Comparison of ENCODE assay signal across 11 mouse cellular contexts in genomic region chr16:4978275-4979051, GRCm38 (mm10). TPM values are rescaled to one million over a fixed set of nuclear protein-coding genes. Genes with fewer than 3 reads are reported as not detected.
A peak's percentile ranks its signal among the peaks of the same experiment; 100 is the strongest.
DNase-seq lines count a peak whose midpoint lies in the region; ATAC-seq and TF ChIP-seq lines count a peak whose summit lies in the region.
"Had no signal": no experiment of that assay in that cellular context is flagged by ENCODE, and none has a peak within 500 bp of the region (broad histone marks: within the 10 kb centered on the region; RNA-seq: fewer than 3 reads in every experiment).

No protein-coding gene starts in this region.

- H3K9me3 ChIP-seq in kidney, embryonic 15.5 days (replicated peaks), result no peaks in the 10 kb centered on the region
- H3K9me3 ChIP-seq: embryonic facial prominence, embryonic 15.5 days had no signal

- H3K9ac ChIP-seq in kidney, embryonic 15.5 days, result no peak overlapping the region
- H3K9ac ChIP-seq: embryonic facial prominence, embryonic 15.5 days had no signal

- no peaks in the 10 kb centered on the region for H3K36me3 ChIP-seq in kidney, adult 2 months (ENCODE audit: control insufficient read depth, insufficient read depth, low read length)
- H3K36me3 ChIP-seq in kidney, embryonic 15.5 days, result no peaks in the 10 kb centered on the region
- H3K36me3 ChIP-seq: embryonic facial prominence, embryonic 15.5 days had no signal

- peak; percentile 50 for DNase-seq in kidney, adult 2 months
- peak; percentile 31 for DNase-seq in c-Kit-positive CD71-positive TER-119-negative erythroid progenitor cells, embryonic 14.5 days (ENCODE audit: low read depth)
- peak; percentile 47 for DNase-seq in kidney, postnatal 10 days
- DNase-seq in lung, postnatal 14 days, result peak; percentile 29
- DNase-seq in spleen, adult 18-20 months, result no peak
- no peak for DNase-seq in cerebellum, adult 11-12 months
- DNase-seq in spleen, postnatal 36 days (ENCODE audit: low spot score in 2 of 2), result no peak

- no peak for TF ChIP-seq CTCF in kidney, adult 2 months (conservative IDR thresholded peaks at IDR 0.05; ENCODE audit: insufficient read depth, insufficient read length, low read depth, low read length)

- no peak overlapping the region for H3K4me3 ChIP-seq in kidney, adult 2 months (ENCODE audit: insufficient read depth, low read depth, low read length)
- no peak overlapping the region for H3K4me3 ChIP-seq in kidney, embryonic 15.5 days (replicated peaks)
- H3K4me3 ChIP-seq: embryonic facial prominence, embryonic 15.5 days had no signal

- TF ChIP-seq POLR2A in kidney, adult 2 months (IDR thresholded peaks at IDR 0.05; ENCODE audit: low read depth, low read length), result no peak

- no peak for ATAC-seq in kidney, embryonic 15.5 days (replicated peaks; ENCODE audit: low FRiP score)

- no peak overlapping the region for H3K27ac ChIP-seq in kidney, adult 2 months (ENCODE audit: insufficient read depth, low read depth, low read length)
- H3K27ac ChIP-seq in kidney, embryonic 15.5 days, result no peak overlapping the region
- H3K27ac ChIP-seq: embryonic facial prominence, embryonic 15.5 days had no signal

- 54% methylated on average over 5 of the region's 5 CpGs for WGBS in kidney, adult 2 months
- 60% methylated on average over 5 of the region's 5 CpGs for WGBS in kidney, embryonic 15.5 days

- H3K4me2 ChIP-seq in kidney, embryonic 15.5 days, result no peak overlapping the region
- H3K4me2 ChIP-seq: embryonic facial prominence, embryonic 15.5 days had no signal

- H3K4me1 ChIP-seq in kidney, adult 2 months (ENCODE audit: control insufficient read depth, insufficient read depth, low read length), result no peaks in the 10 kb centered on the region
- H3K4me1 ChIP-seq in kidney, embryonic 15.5 days, result no peaks in the 10 kb centered on the region
- H3K4me1 ChIP-seq: embryonic facial prominence, embryonic 15.5 days had no signal

- H3K27me3 ChIP-seq in kidney, adult 2 months (replicated peaks; ENCODE audit: control insufficient read depth, insufficient read depth, low read length), result no peaks in the 10 kb centered on the region
- no peaks in the 10 kb centered on the region for H3K27me3 ChIP-seq in kidney, embryonic 15.5 days
- H3K27me3 ChIP-seq: embryonic facial prominence, embryonic 15.5 days had no signal

RNA-seq across cellular contexts. Expression of gene Anks3, which starts 14.5 kb away (rescaled TPM):
- 50.7 and 61.1 TPM in 2 replicates for polyA plus RNA-seq in kidney, adult 2 months (2012; rRNA removed)
- 59.7 and 69.3 TPM in 2 replicates for polyA plus RNA-seq in kidney, embryonic 15.5 days (2015; fragmentation: Nextera tagmentation; extraction: Ambion mirVana)

RNA-seq across cellular contexts. Expression of gene Sept12, which starts 19.2 kb away (rescaled TPM):
- polyA plus RNA-seq in kidney, adult 2 months (2012; rRNA removed), result 0.33 TPM in 1 of 2 replicates, not detected in the other
- polyA plus RNA-seq in kidney, embryonic 15.5 days (2015; fragmentation: Nextera tagmentation; extraction: Ambion mirVana), result not detected in 2 replicates
- polyA plus RNA-seq: brain, embryonic 14.5 days; embryonic facial prominence, embryonic 15.5 days; neural tube, embryonic 11.5 days had no signal

RNA-seq across cellular contexts. Expression of gene Smim22, which starts 28.6 kb away (rescaled TPM):
- polyA plus RNA-seq in kidney, adult 2 months (2012; rRNA removed), result 156 and 232 TPM in 2 replicates
- 11.2 and 13.7 TPM in 2 replicates for polyA plus RNA-seq in kidney, embryonic 15.5 days (2015; fragmentation: Nextera tagmentation; extraction: Ambion mirVana)
- polyA plus RNA-seq: neural tube, embryonic 11.5 days had no signal

RNA-seq across cellular contexts. Expression of gene Rogdi, which starts 34.9 kb away (rescaled TPM):
- polyA plus RNA-seq in kidney, adult 2 months (2012; rRNA removed), result 251 and 286 TPM in 2 replicates
- polyA plus RNA-seq in kidney, embryonic 15.5 days (2015; fragmentation: Nextera tagmentation; extraction: Ambion mirVana), result 93.5 and 101 TPM in 2 replicates

RNA-seq across cellular contexts. Expression of gene Nudt16l1, which starts 39.9 kb away (rescaled TPM):
- 137 and 145 TPM in 2 replicates for polyA plus RNA-seq in kidney, adult 2 months (2012; rRNA removed)
- polyA plus RNA-seq in kidney, embryonic 15.5 days (2015; fragmentation: Nextera tagmentation; extraction: Ambion mirVana), result 151 and 155 TPM in 2 replicates

Comparison
In these comparisons a context has a peak if more than half of its experiments do, and no peak if none do; other contexts are left out.
1. RNA of gene Smim22, which starts 28.6 kb away (polyA plus RNA-seq): 156 to 232 TPM in kidney, adult 2 months; 11.2 to 13.7 TPM in kidney, embryonic 15.5 days; every median in the first group is over 10 times any median in the second.
2. DNase-seq: peak in kidney, adult 2 months (single experiment), c-Kit-positive CD71-positive TER-119-negative erythroid progenitor cells, embryonic 14.5 days (single experiment), kidney, postnatal 10 days (single experiment) and lung, postnatal 14 days (single experiment); none in spleen, adult 18-20 months (0 of 2), cerebellum, adult 11-12 months (single experiment) and spleen, postnatal 36 days (0 of 2).